Mouse (Mus musculus) mesoderm, embryonic 11.5 days (tissue): ENCODE data around the gene St14.
A peak's percentile ranks its signal among the peaks of the same experiment; 100 is the strongest.
"Not testable (repeated sequence)": the region's sequence is repeated elsewhere in the genome, so short reads cannot be mapped to it uniquely, and the experiment has no call there.

Experiments
- DNase-seq: peaks from one replicate; pipeline ENCODE4 v3.0.0-alpha.2; 2012; ENCODE audit warnings: low read depth, low spot score

St14 gene

DNA sequence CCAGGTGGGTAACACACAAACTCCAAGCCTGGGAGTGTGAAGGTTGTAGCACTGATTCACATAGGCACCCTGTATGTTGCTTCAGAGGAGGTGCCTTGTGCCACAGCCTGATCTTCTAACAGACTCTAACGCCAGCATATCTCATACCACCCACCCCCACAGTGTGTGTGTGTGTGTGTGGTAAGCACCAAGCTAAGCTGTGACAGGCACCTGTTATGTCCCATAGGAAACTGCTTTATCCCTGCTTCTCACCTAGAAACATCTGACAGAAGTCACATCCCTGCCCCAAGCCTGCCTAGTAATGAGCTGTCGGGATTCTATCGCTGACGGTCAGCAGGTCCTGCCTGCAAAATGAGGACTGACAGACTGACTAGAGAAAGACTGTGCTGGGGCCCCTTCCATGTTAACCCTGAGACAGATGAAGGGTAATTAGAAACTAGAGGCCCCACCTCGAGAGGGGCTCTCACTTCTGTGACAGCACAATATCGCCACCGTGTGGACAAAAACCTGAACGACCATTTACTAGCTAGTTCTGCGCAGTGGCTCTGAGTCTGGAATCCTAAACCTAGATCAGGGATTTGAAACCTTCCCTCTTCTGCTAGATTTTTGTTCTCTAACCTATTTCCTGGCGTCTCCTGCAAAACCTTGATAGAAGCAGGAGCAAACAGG lies 45.4 kb downstream of the St14 start:
- DNase-seq: peak; percentile 82

DNA sequence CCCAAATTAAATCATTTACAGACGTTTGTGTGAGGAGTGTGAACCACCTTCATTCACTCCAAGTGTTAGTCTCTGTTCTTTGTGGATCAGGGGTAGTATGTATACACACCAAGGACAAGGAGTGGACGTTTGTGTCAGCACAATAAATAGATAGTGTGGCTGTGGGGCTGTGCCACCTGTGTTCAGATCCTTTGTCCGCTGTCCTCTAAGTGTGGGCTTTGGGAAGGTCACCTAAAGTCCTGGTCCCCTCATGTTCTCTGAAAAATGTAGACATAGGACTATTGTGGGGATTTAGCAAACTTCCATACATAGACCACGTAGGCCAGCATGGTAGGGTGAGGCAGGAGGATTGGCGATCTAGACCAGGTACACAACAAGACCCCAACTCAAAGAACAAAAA lies 46.1 kb downstream of the St14 start:
- no peak for DNase-seq

DNA sequence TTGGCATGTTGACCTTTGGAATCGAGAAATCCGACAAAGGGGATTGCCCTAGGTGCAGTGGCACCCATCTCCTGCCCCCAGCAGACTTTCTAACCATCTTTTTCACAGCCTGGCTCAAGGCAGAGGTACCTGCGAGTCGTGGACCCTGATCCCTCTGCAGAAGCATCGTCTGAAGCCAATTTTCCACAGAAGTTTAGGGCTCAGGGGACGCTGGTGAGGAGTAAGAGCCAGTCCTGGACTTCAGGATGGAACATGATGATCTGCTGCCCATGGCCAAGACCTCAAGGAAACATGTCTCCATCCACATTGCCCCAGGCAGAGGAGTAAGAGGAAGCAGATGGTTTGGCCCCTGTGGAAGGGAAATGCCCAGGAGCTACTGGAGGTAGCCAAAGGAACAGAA lies 48.9 kb downstream of the St14 start:
- no peak for DNase-seq

DNA sequence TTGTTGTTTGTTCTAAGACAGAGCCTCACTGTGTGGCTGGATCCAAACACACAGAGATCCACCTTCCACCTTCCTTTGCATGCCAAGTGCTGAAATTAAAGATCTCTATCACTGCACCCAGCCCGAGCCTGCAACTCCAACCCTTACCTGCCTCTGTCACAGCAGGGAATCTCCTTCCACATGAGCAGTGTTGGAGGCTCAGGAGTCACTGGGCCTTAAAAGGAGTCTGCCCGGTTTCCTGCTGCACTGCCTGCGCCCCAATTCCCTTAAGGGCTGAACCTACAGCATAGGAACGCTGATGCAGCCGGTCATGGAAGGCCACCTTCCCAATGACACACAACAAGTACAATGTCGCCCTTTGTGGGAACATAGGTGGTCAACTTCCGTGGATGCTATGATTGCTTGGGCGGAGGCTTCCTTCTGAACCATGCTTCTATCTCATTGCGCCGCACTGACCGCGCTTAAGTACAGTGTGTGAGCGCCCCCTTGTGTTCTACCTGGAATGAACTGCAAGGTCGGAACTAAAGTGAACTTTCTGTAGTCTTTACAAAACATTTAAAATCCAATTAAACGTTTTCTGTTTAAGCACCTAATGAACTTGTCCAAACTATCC lies 49.5 kb downstream of the St14 start:
- peak; percentile 81 for DNase-seq

DNA sequence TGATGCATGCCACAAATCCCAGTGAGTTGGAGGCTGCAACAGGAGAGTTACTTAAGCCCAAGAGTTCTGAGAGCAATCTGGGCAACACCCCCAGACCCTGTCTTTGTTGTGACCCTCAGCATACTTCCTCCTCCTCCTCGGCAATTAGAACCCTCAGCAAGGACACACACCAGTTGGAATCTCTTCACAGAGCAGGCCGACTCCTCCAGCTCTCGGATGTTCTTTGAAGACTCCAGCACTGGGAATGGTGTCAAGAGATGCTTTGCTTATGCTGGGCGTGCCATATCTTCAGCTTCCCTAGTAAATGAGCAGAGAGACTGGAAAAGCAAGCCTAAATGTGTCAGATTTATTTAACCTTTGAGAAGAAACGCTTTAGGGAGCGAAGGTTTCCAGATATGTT lies 50.9 kb downstream of the St14 start:
- no peak for DNase-seq

DNA sequence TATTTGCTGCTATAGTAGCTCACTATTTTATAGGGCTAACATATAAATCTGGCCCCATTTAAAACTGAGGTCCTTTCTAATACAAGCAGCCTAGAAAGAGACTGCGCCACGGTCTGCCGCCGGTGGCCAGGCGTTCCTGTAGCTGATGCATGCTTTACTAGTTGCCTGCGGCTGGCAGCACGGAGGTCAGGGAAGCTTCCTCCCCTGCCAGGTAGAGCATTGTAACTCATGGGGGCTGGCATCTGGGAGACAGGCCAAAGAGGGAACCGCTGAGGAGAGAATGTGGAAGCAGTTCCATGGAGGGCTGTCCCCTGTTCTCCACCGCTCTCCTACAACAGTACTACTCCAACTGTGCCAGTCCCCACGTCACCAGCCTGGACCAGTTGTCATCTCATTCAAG lies 56.8 kb downstream of the St14 start:
- no peak for DNase-seq

GRCm38 (mm10) chr9:31073797-31074196 lies 57.9 kb downstream of the St14 start:
- DNase-seq: no peak

DNA sequence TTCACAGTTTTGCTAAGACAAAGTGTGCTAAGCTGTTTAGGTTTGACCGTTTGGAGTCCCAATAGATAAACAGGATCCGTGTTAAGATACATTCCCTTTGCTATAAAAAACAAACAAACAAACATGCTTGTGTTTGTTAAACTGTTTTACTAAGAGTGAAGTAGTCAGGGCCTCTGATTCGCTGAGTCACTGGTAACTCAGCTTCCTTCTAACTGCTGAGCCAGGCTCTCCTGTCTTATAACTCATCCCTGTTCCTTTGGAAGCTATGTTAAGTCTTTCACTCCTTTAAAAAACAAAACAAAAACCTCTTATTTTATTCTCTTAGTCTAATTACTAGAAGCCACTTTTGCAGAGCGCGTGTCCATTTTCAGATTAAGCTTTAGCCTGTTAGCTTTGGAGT lies 59.4 kb downstream of the St14 start:
- DNase-seq: no peak

DNA sequence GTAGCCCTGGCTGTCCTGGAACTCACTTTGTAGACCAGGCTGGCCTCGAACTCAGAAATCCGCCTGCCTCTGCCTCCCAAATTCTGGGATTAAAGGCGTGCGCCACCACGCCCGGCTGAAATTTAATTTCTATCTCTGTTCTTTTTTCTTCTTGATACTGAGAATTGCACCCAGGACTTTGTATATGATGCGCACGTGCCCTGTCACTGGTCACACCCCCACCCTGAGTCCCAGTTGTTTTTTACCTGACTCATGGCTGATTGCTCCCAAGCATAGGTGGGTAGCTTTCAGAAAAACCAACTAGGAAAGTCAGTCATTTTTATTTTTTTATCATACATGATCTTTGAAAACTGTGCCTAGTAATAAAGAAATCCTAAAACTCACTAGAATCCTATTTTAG lies 60.9 kb downstream of the St14 start:
- DNase-seq: no peak

DNA sequence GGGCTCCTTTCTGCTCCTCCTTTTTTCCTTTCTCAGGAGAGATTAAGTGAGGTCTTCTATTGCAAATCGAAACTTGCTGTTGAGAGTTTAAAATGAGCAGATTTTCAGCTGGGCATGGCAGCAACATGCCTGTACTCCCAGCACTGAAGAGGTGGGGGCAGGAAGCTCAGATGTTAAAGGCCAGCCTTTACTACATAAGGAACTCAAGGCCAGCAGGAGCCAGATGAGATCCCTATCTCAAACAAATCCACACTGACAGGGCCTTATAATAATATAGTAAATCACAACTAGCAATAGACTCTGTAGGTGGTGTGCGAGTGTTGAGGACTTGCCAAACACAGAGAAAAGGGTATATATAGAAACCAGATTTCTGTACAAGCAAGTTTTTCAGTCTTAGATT lies 72.9 kb downstream of the St14 start:
- DNase-seq: no peak

GRCm38 (mm10) chr9:31051509-31051908 lies 80.1 kb downstream of the St14 start:
- not testable (repeated sequence) for DNase-seq

DNA sequence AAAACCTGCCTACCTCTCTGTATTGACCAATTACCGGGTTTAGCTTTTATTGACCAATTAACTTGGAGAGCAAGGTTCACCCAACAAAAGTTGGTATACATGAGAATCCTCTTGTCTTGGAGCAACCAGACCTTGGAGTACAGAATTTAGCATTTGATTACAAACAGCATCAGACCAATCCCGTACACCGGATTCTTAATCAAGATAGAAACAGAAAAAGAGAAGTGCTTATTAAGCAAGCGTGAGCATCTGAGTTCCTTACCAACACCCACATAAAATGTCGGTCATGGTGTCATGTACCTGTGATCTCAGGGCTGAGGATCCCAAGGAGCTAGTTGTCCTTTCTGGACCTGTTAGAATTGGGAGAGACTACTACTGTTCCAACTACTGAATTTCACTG lies 81.4 kb downstream of the St14 start:
- no peak for DNase-seq
